In genomic region chr11:100703366-100703765, GRCm38 (mm10) we compare ENCODE assay signal across 15 mouse cellular contexts. TPM values are rescaled to one million over a fixed set of nuclear protein-coding genes. Genes with fewer than 3 reads are reported as not detected.
A peak's percentile ranks its signal among the peaks of the same experiment; 100 is the strongest.
DNase-seq lines count a peak whose midpoint lies in the region; ATAC-seq and TF ChIP-seq lines count a peak whose summit lies in the region.
"Had no signal": no experiment of that assay in that cellular context is flagged by ENCODE, and none has a peak within 500 bp of the region (broad histone marks: within the 10 kb centered on the region; RNA-seq: fewer than 3 reads in every experiment).

No protein-coding gene starts in this region.

- 0 out of 2 replicates have a peak, but pooled peaks have one; percentile 35 for TF ChIP-seq POLR2A in bone marrow, adult 2 months (IDR thresholded peaks at IDR 0.05; ENCODE audit: borderline replicate concordance, control insufficient read depth, low read depth, low read length)

- no peak for TF ChIP-seq CTCF in bone marrow, adult 2 months (IDR thresholded peaks at IDR 0.05; ENCODE audit: control insufficient read depth, insufficient read depth, low read length)

- peak; percentile 71 for DNase-seq in kidney, adult 11 months
- peak; percentile 45 for DNase-seq in CD4-positive helper T cell, adult 2 months (ENCODE audit: low read depth, low spot score)
- DNase-seq in cerebellum, postnatal 10 days = no peak
- DNase-seq in adipocyte (ENCODE audit: low spot score) = no peak
- no peak for DNase-seq in layer of hippocampus, adult 18-20 months (ENCODE audit: low spot score in 2 of 2)
- DNase-seq: cerebellum, adult 11 months; gastrocnemius, postnatal 36 days; layer of hippocampus, postnatal 36 days; lung, adult 2 months had no signal

- no peak overlapping the region for H3K4me3 ChIP-seq in kidney, embryonic 14.5 days (ENCODE audit: low read length)
- H3K4me3 ChIP-seq in bone marrow, adult 2 months (replicated peaks; ENCODE audit: control insufficient read depth, low read depth, low read length) = peak overlapping the region; percentile 87
- H3K4me3 ChIP-seq in liver, embryonic 15.5 days (replicated peaks) = peak overlapping the region; percentile 49
- H3K4me3 ChIP-seq: forebrain, embryonic 12.5 days had no signal

- no peak overlapping the region for H3K4me2 ChIP-seq in kidney, embryonic 14.5 days (replicated peaks; ENCODE audit: low read depth, low read length)
- H3K4me2 ChIP-seq in liver, embryonic 15.5 days = peak overlapping the region; percentile 63
- H3K4me2 ChIP-seq: hindbrain, embryonic 14.5 days had no signal

- H3K9me3 ChIP-seq in kidney, embryonic 14.5 days (ENCODE audit: control insufficient read depth, low read length) = no peaks in the 10 kb centered on the region
- no peaks in the 10 kb centered on the region for H3K9me3 ChIP-seq in liver, embryonic 15.5 days (replicated peaks)
- H3K9me3 ChIP-seq: forebrain, embryonic 12.5 days had no signal

- H3K4me1 ChIP-seq in kidney, embryonic 14.5 days (ENCODE audit: control insufficient read depth, insufficient read depth, low read length) = peaks cover 5% of the 10 kb centered on the region; the same call in 1 of the 2 replicates
- H3K4me1 ChIP-seq in bone marrow, adult 2 months (ENCODE audit: control insufficient read depth, insufficient read depth, low read length) = peaks cover 5% of the 10 kb centered on the region; the same call in 1 of the 2 replicates
- peaks cover 41% of the 10 kb centered on the region for H3K4me1 ChIP-seq in liver, embryonic 15.5 days (replicated peaks)

- 65% methylated on average over 11 of the region's 11 CpGs for WGBS in kidney, embryonic 14.5 days
- 6% methylated on average over 11 of the region's 11 CpGs for WGBS in bone marrow, adult 2 months
- 62% methylated on average over 11 of the region's 11 CpGs for WGBS in liver, embryonic 15.5 days (ENCODE audit: insufficient replicate concordance)

- H3K27me3 ChIP-seq in kidney, embryonic 14.5 days (ENCODE audit: control insufficient read depth, insufficient read depth, low read length) = no peaks in the 10 kb centered on the region
- H3K27me3 ChIP-seq in liver, embryonic 15.5 days = no peaks in the 10 kb centered on the region

- H3K9ac ChIP-seq in kidney, embryonic 14.5 days (ENCODE audit: low read depth, low read length) = no peak overlapping the region
- H3K9ac ChIP-seq in liver, embryonic 15.5 days = peak overlapping the region; percentile 39; the same call in 1 of the 2 replicates
- H3K9ac ChIP-seq: forebrain, embryonic 12.5 days; hindbrain, embryonic 14.5 days had no signal

- no peak overlapping the region for H3K27ac ChIP-seq in kidney, embryonic 14.5 days (ENCODE audit: low read depth, low read length)
- H3K27ac ChIP-seq in bone marrow, adult 2 months (ENCODE audit: control insufficient read depth, insufficient read depth, low read depth, low read length, poor library complexity) = peak overlapping the region; percentile 40
- H3K27ac ChIP-seq in liver, embryonic 15.5 days (replicated peaks) = no peak overlapping the region
- H3K27ac ChIP-seq: forebrain, embryonic 12.5 days; hindbrain, embryonic 14.5 days had no signal

- peaks cover 40% of the 10 kb centered on the region for H3K36me3 ChIP-seq in kidney, embryonic 14.5 days (ENCODE audit: control insufficient read depth, insufficient read depth, low read length)
- H3K36me3 ChIP-seq in liver, embryonic 15.5 days (replicated peaks) = peaks cover 35% of the 10 kb centered on the region

- ATAC-seq in kidney, embryonic 14.5 days (ENCODE audit: low FRiP score, low TSS enrichment) = no peak
- ATAC-seq in liver, embryonic 15.5 days (ENCODE audit: insufficient read depth) = no peak

RNA-seq across cellular contexts. Expression of gene Dhx58, which starts 0.7 kb away (rescaled TPM):
- 3.2 TPM in 2 replicates for polyA plus RNA-seq in kidney, embryonic 14.5 days (2014; fragmentation: Nextera tagmentation; extraction: Ambion mirVana)
- 13.2 and 34.6 TPM in 2 replicates for polyA plus RNA-seq in bone marrow, adult 2 months (2011; ENCODE audit: insufficient read depth, insufficient read length, low replicate concordance, missing spikeins)
- polyA plus RNA-seq in liver, embryonic 15.5 days (2015; fragmentation: Nextera tagmentation; extraction: Ambion mirVana) = 2.7 and 2.8 TPM in 2 replicates
- total RNA-seq in layer of hippocampus, adult 18-20 months (2021) = 1 to 10 TPM; 1.4 to 2.5 TPM

RNA-seq across cellular contexts. Expression of gene Kat2a, which starts 8.9 kb away (rescaled TPM):
- polyA plus RNA-seq in kidney, embryonic 14.5 days (2014; fragmentation: Nextera tagmentation; extraction: Ambion mirVana) = 44.3 and 74.5 TPM in 2 replicates
- polyA plus RNA-seq in bone marrow, adult 2 months (2011; ENCODE audit: insufficient read depth, insufficient read length, low replicate concordance, missing spikeins) = 7.6 and 16.3 TPM in 2 replicates
- polyA plus RNA-seq in liver, embryonic 15.5 days (2015; fragmentation: Nextera tagmentation; extraction: Ambion mirVana) = 13.2 and 14.1 TPM in 2 replicates
- 10 to 100 TPM; 53.9 to 58.0 TPM for total RNA-seq in layer of hippocampus, adult 18-20 months (2021)

RNA-seq across cellular contexts. Expression of gene Hspb9, which starts 10.3 kb away (rescaled TPM):
- 0.47 TPM in 1 of 2 replicates, not detected in the other for polyA plus RNA-seq in kidney, embryonic 14.5 days (2014; fragmentation: Nextera tagmentation; extraction: Ambion mirVana)
- polyA plus RNA-seq in bone marrow, adult 2 months (2011; ENCODE audit: insufficient read depth, insufficient read length, low replicate concordance, missing spikeins) = not detected in 2 replicates
- 0.24 TPM in 1 of 2 replicates, not detected in the other for polyA plus RNA-seq in liver, embryonic 15.5 days (2015; fragmentation: Nextera tagmentation; extraction: Ambion mirVana)
- not detected for total RNA-seq in layer of hippocampus, adult 18-20 months (2021)
- total RNA-seq: gastrocnemius, postnatal 36 days; layer of hippocampus, postnatal 36 days had no signal
- polyA plus RNA-seq: hindbrain, embryonic 14.5 days; neural tube, embryonic 11.5 days had no signal

RNA-seq across cellular contexts. Expression of gene Zfp385c, which starts 11.1 kb away (rescaled TPM):
- 0.40 and 0.50 TPM in 2 replicates for polyA plus RNA-seq in kidney, embryonic 14.5 days (2014; fragmentation: Nextera tagmentation; extraction: Ambion mirVana)
- polyA plus RNA-seq in bone marrow, adult 2 months (2011; ENCODE audit: insufficient read depth, insufficient read length, low replicate concordance, missing spikeins) = not detected in 2 replicates
- polyA plus RNA-seq in liver, embryonic 15.5 days (2015; fragmentation: Nextera tagmentation; extraction: Ambion mirVana) = not detected in 2 replicates
- under 1 TPM in 1 of 2 experiments, not detected in 1; 0.37 TPM for total RNA-seq in layer of hippocampus, adult 18-20 months (2021)
- polyA plus RNA-seq: neural tube, embryonic 11.5 days had no signal

RNA-seq across cellular contexts. Expression of gene Rab5c, which starts 34.6 kb away (rescaled TPM):
- polyA plus RNA-seq in kidney, embryonic 14.5 days (2014; fragmentation: Nextera tagmentation; extraction: Ambion mirVana) = 46.8 and 92.8 TPM in 2 replicates
- polyA plus RNA-seq in bone marrow, adult 2 months (2011; ENCODE audit: insufficient read depth, insufficient read length, low replicate concordance, missing spikeins) = 91.8 and 126 TPM in 2 replicates
- polyA plus RNA-seq in liver, embryonic 15.5 days (2015; fragmentation: Nextera tagmentation; extraction: Ambion mirVana) = 19.2 and 20.2 TPM in 2 replicates
- total RNA-seq in layer of hippocampus, adult 18-20 months (2021) = 100 to 1,000 TPM; 149 to 156 TPM

Comparison
In these comparisons a context has a peak if more than half of its experiments do, and no peak if none do; other contexts are left out.
1. DNase-seq: peak in kidney, adult 11 months (single experiment) and CD4-positive helper T cell, adult 2 months (single experiment); none in cerebellum, postnatal 10 days (0 of 2), adipocyte (single experiment) and layer of hippocampus, adult 18-20 months (0 of 2).